Mouse (Mus musculus) splenic B cell, adult 2 months (primary cell): ENCODE data around the gene Atp6v1b1.

Source experiments
- DNase-seq: peaks from one replicate; pipeline ENCODE4 v3.0.0-alpha.2; 2011; ENCODE audit warnings: low read depth, low spot score
- H3K27me3 ChIP-seq: 2 replicates; pipeline ENCODE4 v1.6.1; 2012; ENCODE audit warnings: mild to moderate bottlenecking, low read length, moderate library complexity, mixed read lengths; ENCODE audit not compliant: control insufficient read depth, poor library complexity, insufficient read depth, severe bottlenecking
- H3K36me3 ChIP-seq: 2 replicates; pipeline ENCODE4 v1.6.1; 2012; ENCODE audit warnings: mild to moderate bottlenecking, low read length, moderate library complexity, mixed read lengths; ENCODE audit not compliant: control insufficient read depth, poor library complexity, insufficient read depth, severe bottlenecking

The Atp6v1b1 gene

DNA sequence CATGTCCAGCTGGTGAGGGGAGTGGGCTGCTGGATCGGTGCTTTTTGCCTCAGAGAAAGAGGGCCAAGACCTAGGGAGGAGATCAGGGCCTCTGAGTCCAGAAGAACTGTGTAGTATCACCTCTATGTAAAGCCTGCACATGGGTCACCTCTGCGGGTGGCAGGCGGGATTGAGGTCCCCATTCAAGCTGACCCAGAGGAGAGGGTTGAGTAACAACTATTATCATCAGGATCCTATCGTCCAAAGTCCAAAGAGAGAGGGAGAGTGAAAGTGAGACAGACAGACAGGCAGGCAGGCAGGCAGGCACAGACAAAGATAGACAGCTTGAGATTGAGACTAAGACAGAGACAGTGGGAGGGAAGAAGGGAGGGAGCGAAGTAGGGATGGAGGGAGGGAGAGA is 422 bp downstream of the Atp6v1b1 start:
- no peak for DNase-seq
- no peaks in the 10 kb centered on the region for H3K36me3 ChIP-seq
- no peaks in the 10 kb centered on the region for H3K27me3 ChIP-seq

DNA sequence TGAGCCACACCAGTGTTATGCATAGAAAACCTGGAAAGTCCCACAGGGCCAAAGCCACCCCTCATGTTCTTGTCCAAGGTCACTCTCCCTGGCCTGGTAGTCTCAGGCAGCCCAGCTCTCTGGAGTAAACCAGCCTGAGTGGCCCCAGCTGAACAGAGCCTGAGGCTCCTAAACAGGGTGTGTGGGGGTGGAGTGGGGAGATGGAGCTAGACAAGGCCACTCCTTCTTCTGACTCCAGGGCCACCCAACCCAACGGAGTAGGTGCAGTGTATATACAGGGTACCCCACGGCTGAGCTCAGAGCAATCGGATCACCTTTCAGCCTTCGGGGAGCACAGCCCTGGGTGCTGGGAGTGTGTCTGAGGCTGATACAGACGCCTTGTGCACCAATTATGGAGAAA is 1.3 kb downstream of the Atp6v1b1 start:
- H3K36me3 ChIP-seq, result no peaks in the 10 kb centered on the region
- no peaks in the 10 kb centered on the region for H3K27me3 ChIP-seq
- DNase-seq, result no peak

DNA sequence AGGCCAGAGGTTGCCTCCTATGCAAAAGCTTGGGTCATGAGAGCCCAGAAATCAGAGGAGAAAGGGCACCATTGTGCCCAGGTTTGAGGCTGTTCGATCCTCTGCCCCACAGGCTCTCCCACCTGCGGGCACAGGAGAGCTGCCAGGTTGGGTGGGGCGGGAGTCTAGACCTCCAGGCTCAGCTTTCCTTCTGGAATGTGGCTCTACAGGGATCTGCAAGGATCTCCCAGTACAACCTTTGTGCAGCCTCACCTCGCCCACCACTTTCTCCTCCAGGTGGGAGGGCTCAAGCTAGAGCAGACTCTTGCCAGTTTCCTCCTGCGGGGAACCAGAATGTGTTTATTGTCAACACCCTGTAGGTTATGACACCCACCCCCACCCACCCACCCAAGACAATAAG is 1.8 kb downstream of the Atp6v1b1 start:
- Histone ChIP-seq H3K27me3 (no peaks in the 10 kb centered on the region), H3K36me3 (no peaks in the 10 kb centered on the region)
- no peak for DNase-seq

DNA sequence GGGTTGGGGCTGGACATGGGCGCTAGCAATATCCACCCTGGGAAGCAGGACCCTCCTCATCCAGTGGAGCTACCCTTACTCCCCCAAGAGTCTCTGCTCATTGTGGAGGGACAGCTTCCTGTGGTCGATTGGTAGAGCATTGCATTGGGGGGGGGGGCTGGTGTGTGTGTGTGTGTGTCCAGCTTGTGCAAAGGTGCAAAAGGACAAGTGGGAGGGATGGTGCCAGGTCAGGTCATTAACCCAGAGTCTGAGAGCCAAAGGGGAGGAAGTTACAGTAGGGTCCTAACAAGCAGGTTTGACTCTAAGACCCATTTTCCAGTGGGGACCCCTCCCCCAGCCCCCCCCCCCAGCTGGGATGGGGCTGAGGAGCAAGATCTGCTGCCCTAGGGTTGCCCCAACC is 2.7 kb downstream of the Atp6v1b1 start:
- DNase-seq, result no peak
- Histone ChIP-seq H3K27me3 (no peaks in the 10 kb centered on the region), H3K36me3 (no peaks in the 10 kb centered on the region)

DNA sequence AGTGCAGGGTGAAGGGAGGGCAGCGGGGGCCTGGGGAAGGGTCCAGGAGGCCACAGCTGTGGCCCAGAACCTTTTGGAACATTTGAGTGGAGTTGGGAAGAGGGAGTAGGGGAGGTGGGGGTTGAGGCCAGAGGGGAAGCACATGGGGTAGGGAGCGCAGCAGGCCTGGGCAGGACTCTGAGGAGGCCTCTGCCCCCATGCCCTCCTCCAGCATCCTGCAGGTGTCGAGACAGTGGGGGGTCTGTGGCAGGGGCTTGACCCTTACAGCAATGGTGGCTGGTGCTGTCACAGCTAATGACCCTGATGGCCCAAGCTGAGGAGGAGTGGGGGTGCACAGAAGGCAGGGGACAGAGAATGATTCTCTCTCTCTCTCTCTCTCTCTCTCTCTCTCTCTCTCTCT is 6.5 kb downstream of the Atp6v1b1 start:
- no peak for DNase-seq
- Histone ChIP-seq H3K27me3 (no peaks in the 10 kb centered on the region), H3K36me3 (no peaks in the 10 kb centered on the region)

DNA sequence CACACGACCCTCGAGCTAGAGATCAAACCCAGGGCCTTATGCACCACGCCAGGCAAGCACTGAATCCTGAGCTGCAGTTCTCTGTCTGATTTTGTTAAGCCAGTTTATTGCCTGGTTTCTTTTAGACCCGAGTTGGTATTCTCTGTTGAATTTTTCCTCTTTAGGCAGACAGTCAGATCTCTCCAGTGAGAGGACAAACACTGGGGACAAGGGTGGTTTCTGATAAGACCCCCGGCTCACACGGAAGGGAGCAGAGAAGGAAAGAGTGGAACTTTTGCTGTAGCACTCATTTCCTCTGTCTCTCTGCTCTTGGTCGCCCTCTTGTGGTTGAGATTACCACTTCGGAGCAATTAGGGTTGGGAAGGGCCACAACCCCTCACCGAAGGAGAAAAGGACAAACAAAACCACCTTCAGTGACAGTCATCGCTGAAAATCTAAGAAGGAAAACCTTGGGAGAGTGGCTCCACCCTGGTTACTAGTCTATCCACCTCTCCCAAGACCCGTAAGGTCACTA is 7.4 kb downstream of the Atp6v1b1 start:
- H3K27me3 ChIP-seq, result no peaks in the 10 kb centered on the region
- peak; percentile 68 for DNase-seq
- H3K36me3 ChIP-seq, result no peaks in the 10 kb centered on the region

DNA sequence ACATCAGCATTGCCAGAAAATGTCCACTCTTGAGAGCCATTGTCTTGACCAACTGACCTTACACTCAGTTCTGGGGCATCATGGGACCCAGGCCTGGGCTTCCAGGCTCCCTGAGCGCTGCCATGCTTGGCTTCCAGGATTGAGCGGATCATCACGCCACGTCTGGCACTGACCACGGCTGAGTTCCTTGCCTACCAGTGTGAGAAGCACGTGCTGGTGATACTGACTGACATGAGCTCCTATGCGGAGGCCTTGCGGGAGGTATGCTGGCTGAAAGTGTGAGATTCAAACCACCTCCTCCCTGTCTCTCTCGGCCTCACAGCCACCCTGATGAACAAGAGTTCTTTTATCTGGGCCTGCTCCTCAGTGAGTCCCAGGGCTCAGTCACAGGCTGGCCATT is 13.3 kb downstream of the Atp6v1b1 start:
- no peak for DNase-seq
- H3K27me3 ChIP-seq, result no peaks in the 10 kb centered on the region
- H3K36me3 ChIP-seq, result no peaks in the 10 kb centered on the region

DNA sequence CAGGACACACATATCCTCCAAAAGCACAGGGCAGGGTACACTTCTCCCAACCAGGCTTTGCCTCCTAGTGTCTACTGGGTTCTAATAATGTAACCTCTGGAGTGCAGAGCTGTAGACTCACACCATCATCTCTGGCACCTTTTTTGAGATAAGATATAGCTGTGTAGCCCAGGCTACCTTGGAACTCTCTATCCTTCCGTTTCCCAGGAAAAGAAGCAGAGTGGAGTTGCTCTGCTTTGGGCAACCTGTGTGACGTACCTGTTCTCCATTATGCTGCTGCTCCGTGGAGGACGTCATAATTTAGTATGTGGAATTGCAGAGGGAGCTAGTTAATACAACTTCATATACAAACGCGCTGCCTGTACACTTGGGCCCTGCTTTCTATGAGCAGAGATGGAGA is 19.6 kb downstream of the Atp6v1b1 start, which contains the start of gene Ankrd53:
Gene Ankrd53, plus strand, starts transcription at position 301 of the 400 bp plus-strand sequence.
- no peaks in the 10 kb centered on the region for H3K27me3 ChIP-seq
- DNase-seq, result no peak
- H3K36me3 ChIP-seq, result no peaks in the 10 kb centered on the region

DNA sequence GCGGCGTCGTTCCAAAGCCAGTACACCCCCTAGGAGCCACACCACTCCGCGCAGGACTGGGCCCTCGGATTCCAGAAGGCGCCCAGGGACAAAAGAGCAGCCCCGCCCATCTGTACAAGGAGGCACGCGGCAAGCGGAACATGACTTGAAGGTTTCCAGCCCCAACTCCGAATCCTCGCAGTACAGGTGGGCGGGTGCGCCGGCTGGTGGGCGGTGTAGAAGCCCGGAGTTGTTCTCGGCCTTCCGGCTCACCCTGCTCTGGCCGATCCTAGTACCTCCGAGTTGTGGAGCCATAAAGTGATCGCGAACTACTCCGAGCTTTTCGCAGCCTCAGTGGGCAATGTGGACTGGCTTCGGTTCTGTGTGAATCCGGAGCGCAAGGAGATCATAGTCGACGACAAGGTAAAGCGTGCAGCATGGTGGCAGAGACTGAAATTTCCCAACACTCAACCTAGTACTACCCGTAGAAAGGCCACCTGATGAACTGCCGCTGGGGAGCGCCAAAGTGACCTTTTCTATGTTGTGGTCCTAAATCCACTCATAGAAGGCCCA is 20.2 kb downstream of the Atp6v1b1 start:
- Histone ChIP-seq H3K36me3 (no peaks in the 10 kb centered on the region), H3K27me3 (no peaks in the 10 kb centered on the region)
- peak; percentile 31 for DNase-seq

DNA sequence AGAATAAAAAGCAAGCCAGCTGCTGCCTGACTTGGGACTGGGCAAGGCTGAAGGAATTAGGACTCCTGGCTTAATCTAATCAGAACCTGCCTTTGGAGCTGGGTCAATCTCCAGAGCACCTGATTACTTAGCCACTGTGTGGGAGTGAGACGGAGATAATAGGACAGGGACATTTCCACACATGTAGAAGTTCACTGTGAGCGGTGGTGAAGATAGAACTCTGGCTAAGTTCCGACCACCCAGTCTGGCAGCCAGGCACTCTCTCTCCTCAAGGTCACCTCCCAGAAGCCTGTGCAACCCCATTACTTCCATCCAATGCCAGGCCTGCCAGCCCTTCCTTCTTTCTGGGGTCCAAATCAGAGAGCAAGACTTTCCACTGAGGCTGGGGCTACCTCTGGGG is 24.2 kb downstream of the Atp6v1b1 start:
- DNase-seq, result no peak
- Histone ChIP-seq H3K36me3 (peaks cover 4% of the 10 kb centered on the region), H3K27me3 (no peaks in the 10 kb centered on the region)

DNA sequence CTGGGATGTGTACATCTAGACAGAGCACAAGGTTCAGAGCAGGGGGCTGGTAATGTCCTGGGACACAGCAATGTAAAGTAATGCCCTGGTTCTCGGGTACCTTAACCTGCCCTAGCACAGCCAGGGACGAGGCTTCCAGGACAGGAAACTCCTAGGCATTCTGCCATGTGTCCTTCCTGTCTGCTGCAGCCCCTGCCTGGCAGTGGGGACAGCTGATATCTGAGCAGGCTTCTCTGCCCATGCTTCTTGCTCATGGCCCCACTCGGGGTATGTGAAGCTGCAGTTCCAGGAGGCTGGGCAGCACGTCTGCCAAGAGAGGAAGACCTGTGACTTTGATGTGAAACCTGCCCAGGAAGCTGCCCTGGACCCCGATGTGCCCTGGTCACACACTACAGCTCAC is 25.7 kb downstream of the Atp6v1b1 start:
- Histone ChIP-seq H3K36me3 (peaks cover 4% of the 10 kb centered on the region), H3K27me3 (no peaks in the 10 kb centered on the region)
- DNase-seq, result no peak

DNA sequence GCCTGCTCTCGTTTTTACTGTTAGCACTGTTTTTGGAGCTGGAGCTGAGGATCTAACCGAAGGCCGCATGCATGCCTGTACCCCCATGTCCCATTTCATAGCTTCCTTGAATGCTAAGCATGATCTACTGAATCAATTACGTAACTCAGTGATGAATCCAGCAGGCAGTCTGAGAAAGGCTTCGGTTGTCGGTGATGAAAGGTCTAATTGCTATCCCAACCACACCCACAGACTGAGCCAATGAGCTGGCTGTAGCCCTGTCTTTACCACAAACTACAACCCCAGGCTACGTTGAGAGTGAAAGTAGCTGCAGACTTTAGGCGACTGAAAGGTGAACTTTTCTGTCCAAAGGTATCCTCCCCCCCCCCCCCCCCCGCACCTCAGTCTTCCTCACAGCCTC is 31.3 kb downstream of the Atp6v1b1 start:
- H3K36me3 ChIP-seq, result peaks cover 4% of the 10 kb centered on the region; the same call in 1 of the 2 replicates
- DNase-seq, result no peak
- H3K27me3 ChIP-seq, result no peaks in the 10 kb centered on the region

DNA sequence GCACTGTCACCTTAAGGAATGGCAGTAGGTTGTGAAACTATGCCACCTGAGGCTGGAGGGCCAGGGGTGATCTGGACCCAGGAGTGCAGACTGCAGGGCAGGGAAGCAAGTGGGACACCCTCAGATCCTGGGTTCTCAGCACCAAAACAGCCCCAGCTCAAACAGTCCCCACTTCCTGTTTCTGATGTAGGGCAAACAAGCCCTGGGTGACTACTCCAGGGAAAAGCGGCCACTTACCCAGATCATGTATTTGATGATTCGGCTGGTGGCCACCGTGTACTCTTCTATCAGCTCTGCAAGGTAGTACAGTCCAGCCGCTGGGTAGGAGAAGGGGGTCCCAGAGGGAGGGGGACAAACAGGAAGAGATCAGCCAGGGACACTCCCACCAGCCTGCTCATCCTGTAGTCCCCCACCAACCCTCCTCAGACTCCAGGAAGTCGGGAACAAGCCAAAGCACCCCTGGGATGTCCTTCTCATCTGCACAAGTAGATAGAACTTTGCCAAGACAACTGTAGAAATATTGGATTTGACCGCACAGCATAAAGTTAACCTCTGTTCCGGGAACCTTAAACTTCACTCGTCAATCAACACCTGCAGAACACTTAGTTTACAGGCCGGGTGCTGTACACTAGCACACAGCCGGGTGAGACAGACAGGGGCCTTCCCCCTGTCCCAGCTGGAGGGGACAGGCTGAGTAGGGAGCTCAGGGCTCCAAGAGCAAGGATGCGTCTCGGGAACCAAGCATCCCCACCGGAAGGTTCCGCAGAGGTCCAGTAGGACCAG is 32.2 kb downstream of the Atp6v1b1 start:
- peak; percentile 27 for DNase-seq
- Histone ChIP-seq H3K36me3 (peaks cover 4% of the 10 kb centered on the region; the same call in 1 of the 2 replicates), H3K27me3 (no peaks in the 10 kb centered on the region)

DNA sequence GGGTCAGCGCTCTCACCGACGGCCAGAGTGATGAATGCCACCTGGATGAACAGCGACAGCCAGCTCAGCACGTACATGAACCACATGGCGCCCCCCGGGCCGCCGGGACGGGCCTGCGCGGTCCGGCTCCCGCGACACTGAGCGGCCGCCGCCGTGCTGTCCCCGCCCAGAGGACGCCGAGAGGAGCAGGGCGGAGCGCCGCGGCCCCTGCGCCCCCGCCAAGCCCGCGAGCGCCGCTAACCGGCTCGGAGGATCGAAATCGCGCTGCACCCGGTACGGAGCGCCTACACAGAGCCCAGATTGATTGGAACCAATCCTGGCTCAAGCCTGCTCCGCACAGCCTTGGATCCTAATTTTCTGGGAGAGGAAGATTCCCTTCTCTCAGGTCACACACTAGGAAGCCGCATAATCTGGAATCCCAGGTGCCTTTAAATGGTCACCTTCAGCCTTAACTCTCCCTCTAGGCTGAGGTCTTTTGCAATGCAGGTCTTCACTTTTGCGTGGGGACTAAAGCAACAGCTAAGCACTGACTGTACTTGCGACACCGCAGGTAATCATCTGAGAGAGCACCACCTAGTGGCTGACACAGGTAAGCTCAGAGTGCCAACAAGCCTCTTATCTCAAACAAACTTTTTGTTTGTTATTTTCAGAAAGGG is 33.0 kb downstream of the Atp6v1b1 start, which contains the start of gene Tex261:
Gene Tex261, minus strand, starts transcription at position 176 of the 656 bp plus-strand sequence.
- Histone ChIP-seq H3K27me3 (no peaks in the 10 kb centered on the region), H3K36me3 (peaks cover 4% of the 10 kb centered on the region; the same call in 1 of the 2 replicates)
- peak; percentile 91 for DNase-seq

DNA sequence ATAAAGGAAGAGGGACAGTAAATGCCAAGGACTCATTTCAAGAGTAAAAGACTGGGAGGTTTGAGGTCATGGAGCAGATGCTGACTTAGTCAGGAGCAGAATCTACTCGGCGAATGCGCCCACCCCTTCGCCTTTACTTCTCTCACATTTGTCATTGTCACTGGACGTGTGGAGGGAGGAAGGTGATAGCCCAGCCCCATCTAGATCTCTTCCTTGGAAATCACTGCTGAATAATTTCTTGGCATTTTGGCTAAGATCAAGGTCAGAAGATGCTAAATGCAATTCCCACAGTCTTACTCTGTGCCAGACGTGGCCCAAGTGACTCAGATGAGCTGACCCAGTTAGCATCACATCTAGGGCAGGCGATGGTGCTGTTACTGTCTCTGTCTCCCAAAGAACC is 35.5 kb downstream of the Atp6v1b1 start:
- no peaks in the 10 kb centered on the region for H3K27me3 ChIP-seq
- DNase-seq, result no peak
- H3K36me3 ChIP-seq, result no peaks in the 10 kb centered on the region
